Mouse (Mus musculus) liver, adult 2 months (tissue): ENCODE measurements at regions not wholly inside any gene's neighbourhood (a gene's known extent, or its start where the extent isn't known, plus 50 kb on each side); places are given as distances from the start of the nearest gene placed in this dataset.

Experiments
- CTCF ChIP-seq: fragments of 200-500 bp; IDR thresholded peaks from 2 replicates; pipeline ENCODE4 v1.5.1; 2011; ENCODE audit warnings: low read depth, low read length, control low read depth
- POLR2A ChIP-seq: fragments of 200-500 bp; IDR thresholded peaks from 2 replicates; pipeline ENCODE4 v1.6.1; 2011; ENCODE audit warnings: low read length, control low read depth; ENCODE audit not compliant: insufficient read depth; ENCODE audit errors: extremely low read depth

GRCm38 (mm10) chr15:86593404-86593803 lies 379.1 kb downstream of the Tbc1d22a start:
- no peak for TF ChIP-seq CTCF
- TF ChIP-seq POLR2A, result no peak
